Mouse (Mus musculus): ENCODE data around the gene Ifngr2.
A peak's percentile ranks its signal among the peaks of the same experiment; 100 is the strongest.

Gene Ifngr2

DNA sequence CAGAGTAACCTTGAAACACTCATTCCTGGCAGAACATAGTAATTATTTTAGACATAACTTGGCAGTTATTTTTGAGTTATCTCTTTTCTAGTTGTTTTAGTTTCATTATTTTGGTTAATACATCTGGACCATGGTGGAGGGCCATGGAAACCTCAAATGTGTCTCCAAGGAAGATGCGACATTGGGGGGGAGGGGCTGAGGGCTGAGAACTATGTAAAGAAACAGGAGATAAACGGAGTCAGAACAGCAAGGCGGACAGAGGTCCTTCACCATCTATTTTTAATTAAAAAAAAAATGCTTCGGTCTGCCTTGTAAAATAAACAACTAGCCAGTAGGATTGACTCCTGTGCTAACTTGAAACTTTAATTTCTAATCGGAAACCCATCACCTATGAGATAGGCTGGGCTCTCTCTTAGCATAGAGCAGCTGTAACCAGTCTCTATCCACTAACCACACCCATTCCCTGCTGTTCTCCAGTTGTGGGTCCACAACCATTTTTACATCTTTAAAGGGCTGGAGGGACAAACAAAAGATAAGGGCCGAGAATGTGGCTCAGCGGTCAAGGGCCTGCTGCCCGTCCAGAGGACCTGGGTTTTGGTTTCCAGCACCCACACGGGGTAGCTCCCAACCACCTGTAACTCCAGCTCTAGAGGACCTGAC, 18.6 kb downstream of the Ifngr2 start:
- DNase-seq (ENCODE audit: low read depth, low spot score), result no peak

DNA sequence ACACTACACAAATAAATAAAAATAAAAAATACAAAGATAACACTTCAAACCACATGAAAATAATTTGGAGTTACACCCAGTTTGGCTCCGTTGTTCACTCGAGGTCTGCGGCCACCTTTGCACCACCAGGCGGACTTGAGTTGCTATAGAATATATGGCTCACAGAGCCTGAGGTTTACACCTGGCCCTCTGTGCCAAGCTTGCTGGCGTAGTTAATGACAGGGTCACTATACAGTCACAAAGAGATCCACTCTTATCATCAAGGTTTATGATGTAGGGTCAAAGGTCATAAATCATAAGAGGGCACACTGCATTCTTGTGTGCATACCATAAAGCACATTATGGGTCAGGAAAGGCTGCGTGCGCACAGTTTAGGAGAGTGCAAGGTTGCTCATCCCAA, 19.1 kb downstream of the Ifngr2 start:
- DNase-seq (ENCODE audit: low read depth, low spot score), result no peak

- no peak for DNase-seq (ENCODE audit: low read depth, low spot score)
These were observed 22.1 kb downstream of the Ifngr2 start for GRCm38 (mm10) chr16:91568960-91569359.

DNA sequence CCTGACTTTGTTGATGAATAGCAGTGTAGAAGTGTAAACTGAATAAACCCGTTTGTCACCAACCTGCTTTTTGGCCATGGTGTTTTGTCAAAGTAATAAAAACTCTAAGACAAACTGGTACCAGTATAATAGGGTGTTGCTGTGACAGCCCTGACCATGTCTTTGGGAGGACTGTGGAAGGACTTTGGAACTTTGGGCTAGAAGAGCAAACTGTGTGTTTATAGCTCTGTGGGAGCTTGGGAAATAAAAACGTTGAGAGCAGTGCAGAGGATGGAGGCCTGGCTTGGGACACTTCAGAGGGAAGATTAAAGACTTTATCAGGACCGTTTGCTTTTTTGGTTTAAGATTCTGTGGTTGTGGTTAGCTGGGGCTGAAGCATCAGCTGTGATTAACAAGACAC, 24.2 kb downstream of the Ifngr2 start:
- DNase-seq (ENCODE audit: low read depth, low spot score), result no peak

DNA sequence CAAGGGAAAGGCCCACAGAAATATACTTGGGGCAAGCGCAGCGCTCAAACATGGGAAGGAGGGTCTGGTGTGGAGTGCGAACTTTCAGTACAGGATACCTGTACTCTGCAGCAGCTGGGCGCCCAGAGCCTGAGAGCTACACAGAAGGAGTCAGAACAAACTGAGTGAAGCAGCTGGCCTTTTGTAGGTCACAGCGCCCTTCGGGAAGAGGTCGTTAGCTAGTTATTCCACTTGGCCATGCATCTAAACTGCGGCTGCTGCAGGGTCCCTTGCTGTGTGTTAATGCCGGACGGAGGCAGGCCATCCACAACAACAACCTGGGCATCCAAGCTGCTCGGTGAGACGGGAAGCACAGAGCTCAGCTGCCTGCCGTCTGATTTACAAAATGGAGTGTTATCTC, 28.3 kb downstream of the Ifngr2 start:
- no peak for DNase-seq (ENCODE audit: low read depth, low spot score)

DNA sequence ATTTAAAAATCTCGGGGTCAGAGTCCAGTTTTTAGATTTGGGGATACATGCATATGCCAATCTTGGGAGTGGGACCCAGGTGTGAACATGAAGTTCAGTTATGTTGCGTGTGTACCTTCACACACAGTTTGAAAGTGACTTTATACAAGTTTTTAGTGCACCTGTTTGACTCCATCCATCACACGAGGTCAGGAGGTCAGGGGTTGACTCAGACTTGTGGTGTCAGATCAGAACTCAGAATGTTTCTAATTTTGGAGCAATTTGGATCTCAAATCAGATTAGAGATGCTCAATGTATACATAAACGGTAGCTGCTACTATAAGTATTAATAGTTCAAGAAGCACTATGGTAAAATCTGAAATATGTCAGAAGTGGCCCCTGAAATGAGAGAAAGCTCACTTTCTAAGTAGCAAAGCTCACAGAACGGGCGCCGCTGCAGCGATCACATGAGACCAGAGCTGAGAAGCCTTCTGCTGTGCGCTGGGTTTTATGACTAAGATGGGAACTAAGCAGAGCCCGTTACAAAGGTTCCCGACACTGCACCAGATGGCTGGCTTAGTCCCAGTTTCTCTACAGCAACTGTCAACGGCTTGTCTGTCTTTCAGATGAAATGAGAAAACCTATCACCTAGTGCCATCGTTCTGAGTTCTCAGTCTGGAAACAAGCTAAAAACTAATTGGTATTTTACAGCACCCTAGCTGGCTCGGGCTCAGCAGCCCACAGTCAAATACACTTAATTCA, 32.3 kb downstream of the Ifngr2 start:
- DNase-seq (ENCODE audit: low read depth, low spot score), result no peak

DNA sequence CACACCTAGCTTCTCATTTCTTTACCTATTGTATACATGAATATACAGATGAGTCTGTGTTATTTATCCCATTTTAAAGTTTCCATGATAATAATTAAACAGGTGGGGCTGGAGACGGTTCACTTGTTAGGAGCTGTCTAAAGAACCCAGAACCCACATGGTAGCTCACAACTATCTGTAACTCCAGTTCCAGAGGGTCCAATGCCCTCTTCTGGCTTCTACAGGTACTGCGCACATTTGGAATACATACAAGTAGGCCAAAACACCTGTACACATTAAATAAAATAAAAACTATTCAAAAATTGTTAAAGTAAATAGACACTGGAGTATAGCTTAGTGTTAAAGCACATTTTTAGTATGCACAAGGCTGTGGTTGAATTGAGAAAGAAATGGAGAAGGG, 35.4 kb downstream of the Ifngr2 start:
- DNase-seq (ENCODE audit: low read depth, low spot score), result peak; percentile 26

DNA sequence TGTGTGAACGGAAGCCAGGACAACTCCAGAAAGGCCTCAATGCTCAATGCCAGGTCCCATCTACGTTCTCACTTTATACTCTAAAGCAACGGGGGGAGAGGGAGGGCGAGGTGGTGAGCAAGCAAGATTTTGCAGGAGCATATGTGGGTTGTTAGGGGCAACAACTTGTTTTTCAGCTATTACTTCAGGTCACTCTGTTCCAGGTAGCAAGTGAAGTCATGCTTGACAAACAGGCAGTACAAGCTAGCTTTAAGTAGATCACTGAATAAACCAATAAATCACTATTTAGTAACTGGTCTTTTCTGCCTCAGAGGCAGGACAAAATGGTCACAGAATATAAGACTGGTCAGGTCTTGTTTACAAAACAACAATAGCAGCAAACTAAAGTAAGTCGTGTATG, 38.7 kb downstream of the Ifngr2 start:
- DNase-seq (ENCODE audit: low read depth, low spot score), result no peak

DNA sequence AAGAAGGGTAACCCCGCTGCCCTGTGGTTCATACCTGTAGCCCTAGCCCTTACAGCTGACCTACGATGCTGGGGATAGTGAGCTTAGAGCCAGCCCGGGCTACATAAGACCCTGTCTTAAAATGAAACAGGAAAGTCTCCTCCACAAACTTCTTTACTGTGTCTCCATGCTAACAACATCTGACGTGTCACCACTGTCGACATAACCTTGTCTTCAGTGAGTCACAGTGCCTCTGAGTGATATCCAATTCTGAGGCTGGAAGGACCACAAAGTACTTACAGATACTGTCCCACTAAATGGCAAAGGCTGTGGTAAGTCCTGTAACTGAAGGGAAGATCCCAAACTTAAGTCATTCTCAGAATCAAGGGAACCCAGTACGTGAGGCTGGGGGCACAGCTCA, 39.4 kb downstream of the Ifngr2 start:
- no peak for DNase-seq (ENCODE audit: low read depth, low spot score)

GRCm38 (mm10) chr16:91587730-91588453, 41.0 kb downstream of the Ifngr2 start:
- DNase-seq (ENCODE audit: low read depth, low spot score), result no peak

DNA sequence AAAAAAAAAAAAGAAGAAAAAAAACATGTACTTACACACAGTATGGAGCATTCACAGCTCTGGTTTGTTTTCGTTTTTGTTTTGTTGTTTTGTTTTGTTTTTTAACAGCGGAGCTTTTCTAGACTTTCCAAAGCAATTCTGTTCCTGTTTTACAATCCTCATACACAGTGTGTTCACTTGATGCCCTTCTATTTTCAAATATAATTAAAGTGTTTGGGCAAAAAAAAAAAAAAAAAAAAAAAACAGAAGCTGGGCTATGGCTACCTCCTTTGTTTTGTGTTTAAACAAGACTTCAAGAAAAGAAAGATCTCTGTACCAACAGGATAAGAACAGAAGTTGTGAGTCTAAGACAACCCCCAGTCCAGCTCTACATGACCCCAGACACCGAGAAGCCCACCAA, 41.8 kb downstream of the Ifngr2 start:
- no peak for DNase-seq (ENCODE audit: low read depth, low spot score)

GRCm38 (mm10) chr16:91592162-91592561, 45.3 kb downstream of the Ifngr2 start:
- no peak for DNase-seq (ENCODE audit: low read depth, low spot score)

DNA sequence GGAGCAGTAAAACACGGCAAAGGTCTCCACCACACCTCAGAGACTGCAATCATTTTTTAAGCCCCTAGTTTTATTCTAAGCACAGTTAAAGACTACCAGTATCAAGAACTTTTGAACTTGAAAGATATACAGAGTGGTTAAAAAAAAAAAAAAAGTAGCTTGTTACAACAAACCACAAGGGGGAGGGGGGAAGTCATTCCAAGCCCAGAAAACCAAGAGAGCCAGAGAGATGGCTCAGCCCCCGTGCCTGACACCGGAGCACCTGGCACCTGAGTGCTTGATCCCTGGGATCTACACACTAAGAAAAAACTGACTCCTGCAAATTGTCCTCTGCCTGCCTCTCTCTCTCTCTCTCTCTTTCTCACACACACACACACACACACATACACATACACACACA, 46.4 kb downstream of the Ifngr2 start:
- DNase-seq (ENCODE audit: low read depth, low spot score), result no peak

DNA sequence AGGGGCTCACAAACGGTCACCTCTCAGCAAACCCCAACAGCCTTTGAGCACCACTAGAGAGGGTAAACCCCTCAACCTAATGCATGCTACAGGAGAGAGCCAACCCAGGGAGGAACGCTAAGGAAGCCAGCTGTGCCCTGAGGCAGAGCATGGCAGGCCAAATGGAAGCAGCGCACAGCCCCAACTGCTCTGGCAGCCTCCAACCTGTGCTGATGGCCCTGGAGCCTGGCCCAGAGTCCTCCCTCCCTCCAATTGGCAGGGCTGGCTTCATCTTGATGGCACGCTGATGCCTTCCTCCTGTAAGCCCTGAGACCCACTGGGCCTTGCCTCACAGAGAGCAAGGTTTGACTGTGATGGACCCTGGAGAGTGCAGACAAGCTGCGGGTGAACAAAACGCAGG, 48.2 kb downstream of the Ifngr2 start:
- no peak for DNase-seq (ENCODE audit: low read depth, low spot score)

DNA sequence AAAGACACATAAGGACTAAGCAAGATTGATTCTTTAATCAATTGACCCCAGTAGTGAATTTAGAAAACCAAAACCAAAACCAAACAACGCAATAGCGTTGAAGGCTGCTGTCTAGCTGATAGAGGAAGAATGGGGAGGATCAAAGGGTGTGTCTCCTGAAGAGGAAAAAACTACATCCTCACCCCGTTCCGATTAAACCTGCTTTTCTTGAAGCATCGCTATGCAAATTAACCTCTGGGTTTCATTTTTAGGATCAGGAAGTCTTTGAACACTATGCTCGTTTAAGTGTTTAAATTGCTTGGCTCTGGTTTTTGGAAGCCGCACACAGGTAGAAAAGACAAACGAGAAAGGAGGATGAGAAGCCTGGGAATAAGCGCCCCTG, 49.5 kb downstream of the Ifngr2 start:
- DNase-seq (ENCODE audit: low read depth, low spot score), result no peak

- peak; percentile 22 for DNase-seq (ENCODE audit: low read depth, low spot score)
These were observed 50.2 kb downstream of the Ifngr2 start for GRCm38 (mm10) chr16:91596779-91597671.

DNA sequence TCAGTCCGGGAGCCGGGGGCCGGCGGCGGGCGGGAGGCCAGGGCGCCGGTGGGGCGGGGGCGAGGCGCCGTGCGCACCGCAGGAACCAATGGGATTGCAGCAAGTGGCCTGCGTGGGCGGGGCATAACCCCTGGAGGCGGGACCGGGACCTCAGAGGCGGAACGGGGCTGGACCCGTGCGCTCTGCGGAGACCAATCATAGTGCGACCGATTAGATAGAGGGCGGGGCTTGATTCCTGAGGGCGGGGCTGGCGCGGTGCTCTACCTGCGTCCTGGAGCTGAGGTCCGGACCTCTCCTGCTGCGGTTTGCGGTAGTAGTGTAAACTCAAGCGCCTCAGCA, 50.8 kb downstream of the Ifngr2 start, which contains the start of gene Tmem50b:
Gene Tmem50b, minus strand, starts transcription at position 129 of the 339 bp plus-strand sequence.
- peak; percentile 95 for DNase-seq (ENCODE audit: low read depth, low spot score)

DNA sequence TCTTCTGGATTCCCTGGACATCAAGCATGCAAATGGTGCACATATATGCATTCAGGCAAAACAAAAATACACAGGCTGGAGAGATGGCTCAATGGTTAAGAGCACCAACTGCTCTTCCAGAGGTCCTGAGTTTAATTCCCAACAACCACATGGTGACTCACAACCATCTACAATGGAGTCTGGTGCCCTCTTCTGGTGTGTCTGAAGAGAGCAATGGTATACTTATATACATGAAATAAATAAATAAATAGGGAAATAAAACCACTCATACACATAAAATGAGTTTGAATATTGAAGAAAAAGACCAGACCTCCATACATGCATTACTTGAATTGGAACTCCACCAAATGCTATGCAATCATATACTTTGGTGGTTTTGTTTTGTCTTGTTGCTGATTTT, 52.4 kb downstream of the Ifngr2 start:
- DNase-seq (ENCODE audit: low read depth, low spot score), result no peak

DNA sequence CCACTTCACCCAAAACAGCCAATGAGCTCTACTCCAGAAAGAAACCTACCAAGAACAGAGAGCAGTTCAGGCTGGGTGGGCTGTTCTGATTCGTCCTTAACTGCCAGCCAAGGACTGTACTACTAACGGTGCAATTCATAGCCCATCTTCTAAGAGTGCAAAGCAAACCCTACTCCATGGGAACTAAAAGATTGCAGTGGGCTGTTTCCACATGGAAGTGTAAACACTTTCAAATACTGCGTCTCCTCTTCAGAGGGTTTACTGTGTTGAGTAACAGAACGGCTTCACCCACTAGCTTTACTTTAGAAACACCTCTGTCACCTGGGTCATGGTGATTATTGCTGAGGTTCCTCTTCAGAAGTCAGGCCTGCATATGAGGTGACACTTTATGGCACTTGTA, 54.2 kb downstream of the Ifngr2 start:
- DNase-seq (ENCODE audit: low read depth, low spot score), result no peak

GRCm38 (mm10) chr16:91601693-91602092, 54.8 kb downstream of the Ifngr2 start:
- DNase-seq (ENCODE audit: low read depth, low spot score), result no peak

- no peak for DNase-seq (ENCODE audit: low read depth, low spot score)
These were observed 58.3 kb downstream of the Ifngr2 start for GRCm38 (mm10) chr16:91605156-91605555.

GRCm38 (mm10) chr16:91606958-91607357, 60.1 kb downstream of the Ifngr2 start:
- DNase-seq (ENCODE audit: low read depth, low spot score), result no peak

Data from embryo, embryonic 11.5 days (tissue).